Mouse (Mus musculus): ENCODE measurements around the gene Tac4.

DNA sequence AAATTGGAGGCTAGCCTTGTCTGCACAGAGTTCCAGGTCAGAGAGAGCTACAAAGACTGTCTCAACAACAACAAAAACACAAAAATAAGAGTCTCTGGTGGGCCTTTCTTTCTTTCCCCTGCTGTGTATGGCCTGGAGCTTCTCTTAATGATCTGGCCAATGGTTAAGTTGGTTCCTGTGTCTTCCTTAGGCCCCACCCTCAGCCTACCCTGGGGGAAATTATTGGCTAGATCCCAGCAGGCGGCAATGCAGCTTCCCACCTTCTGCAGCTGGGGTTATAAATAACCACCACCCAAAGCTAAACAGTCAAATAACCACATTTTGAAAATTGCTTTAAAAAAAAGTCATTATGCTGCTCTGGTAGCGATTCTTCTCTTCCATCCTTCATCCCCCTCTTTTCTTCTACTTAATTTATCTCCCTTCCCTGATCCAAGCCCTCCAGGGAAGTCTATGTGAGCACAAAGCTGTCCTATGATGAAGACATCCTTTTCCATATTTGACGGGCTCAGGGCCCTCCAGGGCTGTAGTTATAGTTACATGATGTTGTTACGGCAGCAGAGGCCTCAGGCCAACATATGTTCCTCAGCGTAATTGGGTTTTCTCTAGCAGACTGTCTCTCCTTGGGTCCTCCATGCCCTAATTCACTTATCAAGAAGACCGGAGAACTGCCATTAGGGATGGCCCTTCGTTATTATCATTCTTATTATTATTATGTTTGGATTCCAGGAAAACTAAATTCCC, 54.1 kb downstream of the Tac4 start:
- TF ChIP-seq CTCF (conservative IDR thresholded peaks at IDR 0.05 in 1 of 2, IDR thresholded peaks at IDR 0.05 in 1 of 2; ENCODE audit: low read depth in 2 of 2, low read length in 2 of 2) (no peak), EP300 (IDR thresholded peaks at IDR 0.05; ENCODE audit: low read length) (no peak), HCFC1 (IDR thresholded peaks at IDR 0.05; ENCODE audit: low read depth, low read length) (no peak)
